Mouse (Mus musculus) heart, adult 18-20 months (tissue): Measurements from ENCODE around the gene Tollip. TPM values are rescaled to one million over a fixed set of nuclear protein-coding genes. Genes with fewer than 3 reads are reported as not detected.

ENCODE experiments used
- DNase-seq, 2 experiments: peaks; one replicate each; pipeline ENCODE4 v3.0.0; 2021 to 2022; ENCODE audit warnings: mixed read lengths in 1 of 2
- long read RNA-seq, 2 experiments: library from polyadenylated mRNA; stranded (forward); transcript quantifications; one replicate each; pipeline ENCODE4 v2.0.0; 2021
- total RNA-seq, 2 experiments: library from RNA; stranded (reverse); gene quantifications; 2 replicates each; pipeline ENCODE4 v1.2.3; 2021

The Tollip gene
- total RNA-seq = 10 to 100 TPM; 50.9 to 54.4 TPM
- long read RNA-seq, experiment 1, transcript Tollip-201 (6 exons, 3,788 nt) = major isoform, 41 of 70 reads
- long read RNA-seq, experiment 1, transcript Tollip-203 (7 exons, 1,892 nt) = minor isoform, 10 of 70 reads
- long read RNA-seq, experiment 1, partial matches to known transcripts = 1 of 70 reads
- long read RNA-seq, experiment 1, other reads (novel, unspliced or antisense) = 18 of 70 reads
- long read RNA-seq, experiment 2, transcript Tollip-201 (6 exons, 3,788 nt) = major isoform, 15 of 30 reads
- long read RNA-seq, experiment 2, transcript Tollip-203 (7 exons, 1,892 nt) = minor isoform, 5 of 30 reads
- long read RNA-seq, experiment 2, partial matches to known transcripts = 2 of 30 reads
- long read RNA-seq, experiment 2, other reads (novel, unspliced or antisense) = 8 of 30 reads

- no peak for DNase-seq
Measured at GRCm38 (mm10) chr7:141918407-141918806, at the start of gene Tollip. TSS of gene Tollip (minus strand) at chr7:141918507.

DNA sequence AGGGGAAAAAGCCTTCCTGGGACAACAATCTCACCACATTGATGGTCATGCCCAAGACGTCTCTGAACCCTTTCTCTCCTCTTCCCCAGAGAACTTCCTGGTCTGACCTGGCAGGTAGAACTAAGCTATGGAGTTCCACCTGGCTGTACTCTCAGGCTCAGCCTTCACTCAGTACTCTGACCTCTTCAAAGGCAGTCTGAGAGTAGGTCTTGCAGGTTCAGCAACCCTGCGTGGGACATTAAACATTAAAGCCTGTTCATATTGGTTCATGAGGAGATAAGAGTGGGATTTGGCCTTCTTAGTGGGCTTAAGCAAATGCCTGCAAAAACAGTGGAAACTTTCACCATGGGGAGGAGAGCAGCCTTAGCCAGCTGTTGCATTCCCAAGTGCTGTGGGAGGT lies 48.0 kb upstream of the Tollip start:
- no peak for DNase-seq

DNA sequence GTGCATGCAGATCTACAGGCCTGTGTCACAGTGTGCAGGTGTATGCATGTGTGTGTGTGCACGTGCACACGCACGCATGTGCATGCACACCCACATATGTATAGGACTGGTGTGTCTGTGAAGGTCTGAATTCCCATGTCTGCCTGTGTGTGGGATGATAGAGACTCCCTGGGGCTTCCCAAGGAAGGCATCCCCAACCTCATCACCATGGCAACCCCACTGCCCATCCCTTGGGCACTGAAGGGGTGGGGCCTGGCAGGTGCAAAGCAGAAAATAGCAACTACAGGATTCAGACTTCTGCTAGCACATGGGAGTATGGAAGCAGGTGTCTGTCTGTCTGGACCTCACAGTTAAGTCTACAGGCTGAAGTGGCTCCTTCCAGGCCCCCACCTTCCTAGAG lies 44.2 kb upstream of the Tollip start:
- no peak for DNase-seq

DNA sequence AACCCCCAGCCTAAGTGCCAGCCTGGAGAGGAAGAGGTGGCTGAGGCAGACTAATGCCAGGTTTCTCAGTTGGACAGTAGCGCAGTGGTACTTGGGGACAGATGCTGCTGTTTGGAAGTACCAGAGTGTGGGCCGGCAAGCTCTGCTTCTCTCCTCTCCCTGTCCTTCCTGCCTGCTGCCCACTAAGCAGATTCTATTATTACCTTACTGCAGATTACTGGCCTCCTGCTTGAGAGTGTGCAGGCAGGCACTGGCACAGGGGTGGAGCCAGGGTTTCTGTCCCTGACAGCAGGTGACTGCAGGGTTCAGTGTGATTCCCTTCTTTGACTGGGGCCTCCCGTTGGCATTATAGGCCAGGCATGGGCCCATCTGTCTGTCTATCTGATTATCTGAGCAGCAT lies 43.2 kb upstream of the Tollip start:
- DNase-seq = peak in 1 of 2 experiments; percentile 10

GRCm38 (mm10) chr7:141960926-141961325 lies 42.6 kb upstream of the Tollip start:
- no peak for DNase-seq

DNA sequence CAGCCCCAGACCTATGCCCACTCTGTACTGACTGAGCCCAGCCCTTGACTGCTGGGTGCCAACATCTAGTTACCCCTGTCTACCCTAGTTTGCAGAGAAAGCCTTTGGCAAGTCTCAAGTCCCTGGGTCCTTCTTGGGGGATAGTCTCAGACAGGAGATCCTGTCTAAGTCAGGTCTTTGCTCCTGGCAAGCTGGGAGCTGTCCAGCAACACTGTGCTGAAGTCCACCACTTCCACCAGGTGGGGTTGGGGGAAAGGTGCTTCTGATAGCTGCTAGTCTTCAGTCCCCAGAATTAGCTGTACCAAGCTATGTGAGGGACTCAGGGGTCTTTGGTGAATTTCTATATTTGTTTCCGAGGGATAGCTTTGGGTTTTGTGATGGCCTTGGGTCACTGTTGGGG lies 40.8 kb upstream of the Tollip start:
- peak in 1 of 2 experiments; percentile 9 for DNase-seq

- DNase-seq = no peak
Measured at GRCm38 (mm10) chr7:141958211-141958610, 39.9 kb upstream of the Tollip start.

- no peak for DNase-seq
Measured at GRCm38 (mm10) chr7:141957524-141958051, 39.3 kb upstream of the Tollip start.

DNA sequence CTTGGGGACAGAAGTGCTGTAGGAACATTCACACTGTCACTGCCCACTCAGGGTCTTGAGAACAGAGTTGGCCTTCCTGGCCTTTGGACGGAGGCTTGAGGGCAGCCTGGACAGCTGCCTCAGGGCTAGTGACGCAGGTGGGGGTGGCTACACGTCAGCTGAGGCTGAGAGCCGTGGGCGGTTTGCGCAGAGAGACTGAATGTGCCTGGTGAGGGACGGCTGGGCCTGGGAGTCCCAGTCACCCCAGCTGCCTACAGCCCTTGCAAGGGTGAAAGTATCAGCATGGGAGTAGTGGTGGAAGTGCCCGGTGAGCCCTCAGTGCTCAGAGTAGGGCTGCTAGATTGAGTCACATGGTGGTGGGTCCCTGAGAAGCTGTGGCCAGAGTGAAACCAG lies 37.9 kb upstream of the Tollip start:
- no peak for DNase-seq

GRCm38 (mm10) chr7:141955565-141956173 lies 37.4 kb upstream of the Tollip start:
- DNase-seq = no peak

DNA sequence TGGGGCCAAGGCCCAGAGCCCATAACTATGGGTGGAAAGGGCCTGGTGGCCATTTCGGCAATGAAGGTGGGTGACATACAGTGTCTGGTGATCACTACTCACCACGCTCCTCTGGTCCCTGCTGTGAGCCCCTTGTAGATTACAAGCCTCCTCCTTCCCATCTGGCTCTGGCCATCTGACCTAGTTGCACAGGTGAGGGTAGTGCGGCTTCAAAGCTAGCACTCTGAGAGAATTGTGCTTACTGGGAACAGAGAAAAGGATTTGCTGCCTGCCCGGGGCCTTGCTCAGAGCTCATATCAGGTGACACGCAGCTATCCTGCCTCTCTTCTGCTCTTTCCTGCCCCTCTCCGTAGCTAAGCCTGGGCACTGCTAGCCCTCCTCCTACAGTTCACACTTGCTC lies 35.3 kb upstream of the Tollip start:
- no peak for DNase-seq

- DNase-seq = no peak
Measured at GRCm38 (mm10) chr7:141952920-141953319, 34.6 kb upstream of the Tollip start.

GRCm38 (mm10) chr7:141951821-141952220 lies 33.5 kb upstream of the Tollip start:
- DNase-seq = no peak

GRCm38 (mm10) chr7:141950104-141951013 lies 32.1 kb upstream of the Tollip start:
- DNase-seq = peak in 1 of 2 experiments; percentile 11

GRCm38 (mm10) chr7:141949799-141950103 lies 31.4 kb upstream of the Tollip start:
- no peak for DNase-seq

- DNase-seq = peak; percentile 95 to 97
Measured at GRCm38 (mm10) chr7:141948906-141949798, 30.8 kb upstream of the Tollip start, which contains the start of gene Brsk2. TSS of gene Brsk2 (plus strand) at chr7:141949751.

DNA sequence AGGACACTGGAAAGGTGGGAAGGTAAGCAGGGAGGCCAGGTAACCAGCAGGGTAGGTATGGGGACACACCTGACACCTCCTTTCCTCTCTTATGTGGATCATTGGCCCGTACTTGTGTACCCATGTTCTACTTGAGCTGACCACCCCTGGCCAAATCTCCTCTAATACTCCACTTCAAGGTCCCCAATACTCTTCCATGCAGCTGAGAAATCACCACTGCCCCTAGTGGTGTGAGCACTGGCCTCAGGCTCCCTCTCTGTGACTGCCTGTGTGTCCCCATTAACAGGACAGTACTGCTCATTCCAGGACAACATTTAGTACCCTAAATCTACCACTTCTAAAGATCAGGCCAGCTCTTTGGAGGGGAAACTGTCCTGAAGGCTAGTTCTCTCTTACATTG lies 29.7 kb upstream of the Tollip start:
- DNase-seq = no peak

- no peak for DNase-seq
Measured at GRCm38 (mm10) chr7:141947512-141947911, 29.2 kb upstream of the Tollip start.

GRCm38 (mm10) chr7:141945927-141946326 lies 27.6 kb upstream of the Tollip start:
- DNase-seq = no peak

DNA sequence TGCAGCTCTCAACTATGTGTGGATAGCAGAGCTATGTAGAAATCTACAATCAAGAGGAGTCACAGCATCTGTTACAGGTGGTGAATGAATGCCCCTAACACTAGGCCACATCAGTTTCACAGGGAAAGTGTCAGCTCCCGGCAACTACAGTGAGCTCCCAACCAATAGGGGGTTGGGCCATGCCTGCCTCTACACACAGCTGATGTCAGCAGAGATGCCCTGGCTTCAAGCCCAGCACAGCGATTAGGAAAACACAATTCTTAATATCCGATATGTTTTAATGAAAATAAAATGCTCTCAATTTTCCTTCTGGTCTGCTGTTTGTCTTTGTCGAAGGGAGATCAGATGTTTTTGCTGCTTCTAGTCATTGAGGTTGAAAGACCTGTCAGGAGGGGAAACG lies 25.1 kb upstream of the Tollip start:
- DNase-seq = no peak

DNA sequence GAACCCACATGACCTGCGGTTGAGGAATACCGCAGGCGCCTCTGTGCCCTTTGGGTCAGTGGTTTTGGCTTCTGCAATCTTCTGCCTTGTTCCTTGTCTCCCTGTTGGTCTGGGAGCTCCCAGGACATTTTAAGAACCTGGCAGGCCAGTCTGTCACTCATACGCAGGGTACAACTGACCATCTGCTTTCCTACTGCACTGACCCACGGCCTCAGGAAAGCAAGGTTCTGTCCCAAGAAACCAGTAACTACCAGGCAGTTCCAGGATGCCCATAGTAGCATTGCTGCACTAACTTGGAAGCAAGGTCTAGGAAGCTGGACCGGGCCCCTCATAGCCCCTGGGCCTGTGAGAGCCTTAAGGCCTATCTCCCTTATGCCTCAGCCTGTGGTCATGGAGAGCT lies 16.6 kb upstream of the Tollip start:
- DNase-seq = no peak
